Mouse (Mus musculus) fibroblast of lung, adult 2 months (primary cell): ENCODE measurements at regions not wholly inside any gene's neighbourhood (a gene's known extent, or its start where the extent isn't known, plus 50 kb on each side); places are given as distances from the start of the nearest gene placed in this dataset.
"Not testable (repeated sequence)": the region's sequence is repeated elsewhere in the genome, so short reads cannot be mapped to it uniquely, and the experiment has no call there.

Experiments
- DNase-seq: peaks from one replicate; pipeline ENCODE4 v3.0.0-alpha.2; 2011; ENCODE audit warnings: low read depth

- no peak for DNase-seq
Observed at GRCm38 (mm10) chr9:86092998-86093397, 250.8 kb downstream of the Tpbg start.

- DNase-seq, result no peak
Observed at GRCm38 (mm10) chr9:86095460-86095859, 253.3 kb downstream of the Tpbg start.

GRCm38 (mm10) chr9:86096246-86096645 is 254.1 kb downstream of the Tpbg start:
- DNase-seq, result no peak

GRCm38 (mm10) chr9:86099325-86099724 is 257.1 kb downstream of the Tpbg start:
- DNase-seq, result no peak

GRCm38 (mm10) chr9:86101360-86102086 is 259.3 kb downstream of the Tpbg start:
- DNase-seq, result no peak

- DNase-seq, result no peak
Observed at GRCm38 (mm10) chr9:86103607-86104006, 261.4 kb downstream of the Tpbg start.

GRCm38 (mm10) chr9:86104664-86105063 is 262.5 kb downstream of the Tpbg start:
- peak; percentile 11 for DNase-seq

GRCm38 (mm10) chr9:86105851-86106250 is 263.7 kb downstream of the Tpbg start:
- DNase-seq, result no peak

GRCm38 (mm10) chr9:86109906-86110305 is 267.7 kb downstream of the Tpbg start:
- DNase-seq, result no peak

GRCm38 (mm10) chr9:86119370-86119769 is 277.2 kb downstream of the Tpbg start:
- DNase-seq, result no peak

- DNase-seq, result not testable (repeated sequence)
Observed at GRCm38 (mm10) chr9:86135617-86136016, 293.4 kb downstream of the Tpbg start.

GRCm38 (mm10) chr9:86145903-86146302 is 303.7 kb downstream of the Tpbg start:
- DNase-seq, result no peak

- DNase-seq, result no peak
Observed at GRCm38 (mm10) chr9:86160316-86160715, 304.4 kb downstream of the Ube2cbp start.

GRCm38 (mm10) chr9:86166362-86167067 is 298.2 kb downstream of the Ube2cbp start:
- DNase-seq, result no peak

GRCm38 (mm10) chr9:86170756-86171155 is 294.0 kb downstream of the Ube2cbp start:
- no peak for DNase-seq

- no peak for DNase-seq
Observed at GRCm38 (mm10) chr9:86186751-86187747, 277.7 kb downstream of the Ube2cbp start.

GRCm38 (mm10) chr9:86188873-86189272 is 275.9 kb downstream of the Ube2cbp start:
- DNase-seq, result no peak

GRCm38 (mm10) chr9:86205041-86205440 is 259.7 kb downstream of the Ube2cbp start:
- no peak for DNase-seq

GRCm38 (mm10) chr9:86208334-86208925 is 256.3 kb downstream of the Ube2cbp start:
- DNase-seq, result no peak

GRCm38 (mm10) chr9:86211267-86211666 is 253.5 kb downstream of the Ube2cbp start:
- DNase-seq, result no peak

- DNase-seq, result no peak
Observed at GRCm38 (mm10) chr9:86219669-86220068, 245.1 kb downstream of the Ube2cbp start.

GRCm38 (mm10) chr9:86224530-86224929 is 240.2 kb downstream of the Ube2cbp start:
- no peak for DNase-seq
